ENCODE assay signal across 14 mouse cellular contexts in genomic region chr1:161751311-161751710, GRCm38 (mm10). TPM values are rescaled to one million over a fixed set of nuclear protein-coding genes. Genes with fewer than 3 reads are reported as not detected.
DNase-seq lines count a peak whose midpoint lies in the region; ATAC-seq and TF ChIP-seq lines count a peak whose summit lies in the region.
"Had no signal": no experiment of that assay in that cellular context is flagged by ENCODE, and none has a peak within 500 bp of the region (broad histone marks: within the 10 kb centered on the region; RNA-seq: fewer than 3 reads in every experiment).

No protein-coding gene starts in this region.

- H3K4me2 ChIP-seq in limb, embryonic 14.5 days (replicated peaks; ENCODE audit: low read depth, low read length, severe bottlenecking): no peak overlapping the region
- H3K4me2 ChIP-seq: embryonic facial prominence, embryonic 12.5 days; heart, embryonic 15.5 days; limb, embryonic 12.5 days had no signal

- no peak overlapping the region for H3K9ac ChIP-seq in heart, adult 2 months (ENCODE audit: low read depth, low read length)
- H3K9ac ChIP-seq in limb, embryonic 14.5 days (ENCODE audit: low read depth, low read length, severe bottlenecking): no peak overlapping the region
- H3K9ac ChIP-seq: embryonic facial prominence, embryonic 12.5 days; heart, embryonic 15.5 days; limb, embryonic 12.5 days had no signal

- no peak overlapping the region for H3K4me3 ChIP-seq in heart, adult 2 months
- H3K4me3 ChIP-seq in limb, embryonic 14.5 days (replicated peaks; ENCODE audit: low read length): no peak overlapping the region
- H3K4me3 ChIP-seq: embryonic facial prominence, embryonic 12.5 days; heart, embryonic 15.5 days; limb, embryonic 12.5 days had no signal

- no peaks in the 10 kb centered on the region for H3K27me3 ChIP-seq in heart, adult 2 months (ENCODE audit: control insufficient read depth, insufficient read depth, low read length)
- H3K27me3 ChIP-seq in limb, embryonic 14.5 days (ENCODE audit: control insufficient read depth, insufficient read depth, low read length): no peaks in the 10 kb centered on the region
- H3K27me3 ChIP-seq: embryonic facial prominence, embryonic 12.5 days; heart, embryonic 15.5 days; limb, embryonic 12.5 days had no signal

- peak; percentile 47; the same call in 1 of the 2 replicates for ATAC-seq in limb, embryonic 14.5 days (ENCODE audit: low FRiP score, low read depth)

- intact Hi-C loops in heart, adult 2 months (cut with DNase I): no loop called here

- DNase-seq in heart, adult 11 months: peak; percentile 74
- no peak for DNase-seq in heart, adult 2 months
- peak; percentile 36 for DNase-seq in testis, postnatal 14 days (ENCODE audit: low spot score)
- no peak for DNase-seq in testis, postnatal 10 days (ENCODE audit: low spot score)
- DNase-seq in limb, embryonic 14.5 days (ENCODE audit: low spot score): no peak
- DNase-seq in yolk sac, embryonic 10.5 days (ENCODE audit: low spot score): peak; percentile 9
- no peak for DNase-seq in right cerebral cortex, postnatal 4 days
- DNase-seq in left cerebral cortex, adult 8-10 months (ENCODE audit: low spot score in 2 of 2): no peak
- DNase-seq: thymus, postnatal 36 days had no signal

- WGBS in heart, adult 2 months: 13% methylated on average over 8 of the region's 8 CpGs
- 66% methylated on average over 8 of the region's 8 CpGs for whole genome bisulfite sequencing in limb, embryonic 14.5 days

- H3K36me3 ChIP-seq in heart, adult 2 months (ENCODE audit: control insufficient read depth, insufficient read depth, low read length): no peaks in the 10 kb centered on the region
- H3K36me3 ChIP-seq in limb, embryonic 14.5 days (ENCODE audit: control insufficient read depth, insufficient read depth, low read length): no peaks in the 10 kb centered on the region
- H3K36me3 ChIP-seq: embryonic facial prominence, embryonic 12.5 days; heart, embryonic 15.5 days; limb, embryonic 12.5 days had no signal

- no peak for TF ChIP-seq POLR2A in heart, adult 2 months (IDR thresholded peaks at IDR 0.05; ENCODE audit: insufficient read depth, low read depth, low read length)
- no peak for TF ChIP-seq POLR2A in limb, embryonic 14.5 days (IDR thresholded peaks at IDR 0.05; ENCODE audit: borderline replicate concordance, extremely low read depth, insufficient read depth, insufficient read length)

- no peak overlapping the region for H3K27ac ChIP-seq in heart, adult 2 months
- no peak overlapping the region for H3K27ac ChIP-seq in limb, embryonic 14.5 days (replicated peaks; ENCODE audit: low read depth, low read length)
- H3K27ac ChIP-seq: embryonic facial prominence, embryonic 12.5 days; heart, embryonic 15.5 days; limb, embryonic 12.5 days had no signal

- H3K79me2 ChIP-seq in heart, adult 2 months (replicated peaks; ENCODE audit: control insufficient read depth, insufficient read depth, low read length): no peaks in the 10 kb centered on the region

- H3K4me1 ChIP-seq in heart, adult 2 months (ENCODE audit: control insufficient read depth, insufficient read depth, low read length): no peaks in the 10 kb centered on the region
- no peaks in the 10 kb centered on the region for H3K4me1 ChIP-seq in limb, embryonic 14.5 days (ENCODE audit: control insufficient read depth, insufficient read depth, low read length)
- H3K4me1 ChIP-seq: embryonic facial prominence, embryonic 12.5 days; limb, embryonic 12.5 days had no signal

- TF ChIP-seq EP300 in heart, adult 2 months (IDR thresholded peaks at IDR 0.05; ENCODE audit: insufficient read depth, low read depth, low read length): no peak

- TF ChIP-seq CTCF in heart, adult 2 months (IDR thresholded peaks at IDR 0.05): no peak

- H3K9me3 ChIP-seq in limb, embryonic 14.5 days (ENCODE audit: control insufficient read depth, low read length): no peaks in the 10 kb centered on the region
- H3K9me3 ChIP-seq: embryonic facial prominence, embryonic 12.5 days; heart, embryonic 15.5 days; limb, embryonic 12.5 days had no signal

RNA-seq across cellular contexts. Expression of gene Fasl, which starts 37.0 kb away (rescaled TPM):
- total RNA-seq in heart, adult 2 months (2021): not detected
- polyA plus RNA-seq in heart, adult 2 months (2012; rRNA removed): 0.10 TPM in 1 of 2 replicates, not detected in the other
- 0.03 TPM in 2 replicates for polyA plus RNA-seq in limb, embryonic 14.5 days (2012; rRNA removed)
- polyA plus RNA-seq in limb, embryonic 14.5 days (2014; fragmentation: Nextera tagmentation; extraction: Ambion mirVana): not detected in 2 replicates
- under 1 TPM in 3 of 4 experiments, not detected in 1; 0.19 to 0.64 (median 0.36) TPM for total RNA-seq in left cerebral cortex, adult 8-10 months (2022)
- polyA plus RNA-seq: embryonic facial prominence, embryonic 12.5 days; intestine, embryonic 14.5 days; limb, embryonic 12.5 days; neural tube, embryonic 11.5 days had no signal

Comparison
In these comparisons a context has a peak if more than half of its experiments do, and no peak if none do; other contexts are left out.
1. DNase-seq: peak in heart, adult 11 months (single experiment), testis, postnatal 14 days (single experiment) and yolk sac, embryonic 10.5 days (single experiment); none in heart, adult 2 months (0 of 2), testis, postnatal 10 days (single experiment), limb, embryonic 14.5 days (single experiment), right cerebral cortex, postnatal 4 days (single experiment) and left cerebral cortex, adult 8-10 months (0 of 2).